Mouse (Mus musculus): ENCODE results near the gene Prtg. TPM values are rescaled to one million over a fixed set of nuclear protein-coding genes. Genes with fewer than 3 reads are reported as not detected.

Prtg gene
- 0.17 and 0.21 TPM in 2 replicates for polyA plus RNA-seq (2015; fragmentation: Nextera tagmentation; extraction: Ambion mirVana)

DNA sequence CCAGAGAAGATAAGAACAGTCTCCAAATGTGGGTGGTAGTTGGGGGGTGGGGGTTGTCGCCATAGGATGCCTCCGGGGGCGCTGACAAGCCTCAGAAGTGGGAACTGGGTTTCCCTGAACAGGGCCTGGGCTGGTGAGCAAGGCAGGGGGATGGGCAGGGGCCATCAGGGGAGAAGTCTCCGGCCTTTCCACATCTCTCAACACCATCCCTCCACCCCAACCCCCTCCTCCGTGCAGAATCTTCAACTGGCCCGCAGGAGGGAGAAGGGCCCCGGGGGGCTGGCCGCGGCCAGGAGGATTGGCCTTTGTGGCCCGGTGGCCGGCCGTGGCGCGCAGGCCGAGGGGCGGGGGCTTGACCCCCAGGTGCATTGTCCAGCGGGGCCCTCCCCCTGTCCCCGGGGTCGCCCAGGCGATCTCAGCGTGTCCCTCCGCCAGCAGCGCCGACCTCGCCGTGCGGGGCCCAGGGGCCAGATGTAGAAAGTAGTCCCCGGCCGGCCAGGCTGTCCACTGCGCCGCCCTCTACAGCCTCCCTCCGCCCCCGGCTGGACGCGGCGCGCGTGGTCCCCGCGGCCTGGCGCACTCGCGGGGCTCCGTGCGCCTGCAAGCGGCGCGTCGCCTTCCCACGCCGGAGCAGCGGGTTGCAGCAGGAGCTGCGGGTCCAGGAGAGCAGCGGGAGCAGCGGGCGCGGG is at the start of gene Prtg:
Gene Prtg, plus strand, starts transcription at position 144 of the 689 bp plus-strand sequence.
- Histone ChIP-seq H3K4me3 (ENCODE audit: low read depth, low read length) (peak within 1 kb of the TSS; percentile 50), H3K27ac (ENCODE audit: low read depth, low read length) (0 out of 2 replicates have a peak within 1 kb of the TSS, but pooled peaks have one; percentile 9), H3K9ac (ENCODE audit: low read depth, low read length) (peak within 1 kb of the TSS; percentile 43; the same call in 1 of the 2 replicates), H3K4me1 (replicated peaks; ENCODE audit: control insufficient read depth, insufficient read depth, low read length) (no peaks in the 10 kb centered on the region), H3K27me3 (replicated peaks; ENCODE audit: control insufficient read depth, insufficient read depth, low read length) (peaks cover 9% of the 10 kb centered on the region), H3K4me2 (replicated peaks; ENCODE audit: low read depth) (peak within 1 kb of the TSS; percentile 89), H3K9me3 (ENCODE audit: control insufficient read depth) (no peaks in the 10 kb centered on the region), H3K36me3 (ENCODE audit: control insufficient read depth, insufficient read depth) (no peaks in the 10 kb centered on the region)
- ATAC-seq = no peak
- peak; percentile 18; the same call in 1 of the 2 replicates for TF ChIP-seq CTCF (IDR thresholded peaks at IDR 0.05; ENCODE audit: low read depth)
- WGBS = 2% methylated on average over 52 of the region's 57 CpGs

DNA sequence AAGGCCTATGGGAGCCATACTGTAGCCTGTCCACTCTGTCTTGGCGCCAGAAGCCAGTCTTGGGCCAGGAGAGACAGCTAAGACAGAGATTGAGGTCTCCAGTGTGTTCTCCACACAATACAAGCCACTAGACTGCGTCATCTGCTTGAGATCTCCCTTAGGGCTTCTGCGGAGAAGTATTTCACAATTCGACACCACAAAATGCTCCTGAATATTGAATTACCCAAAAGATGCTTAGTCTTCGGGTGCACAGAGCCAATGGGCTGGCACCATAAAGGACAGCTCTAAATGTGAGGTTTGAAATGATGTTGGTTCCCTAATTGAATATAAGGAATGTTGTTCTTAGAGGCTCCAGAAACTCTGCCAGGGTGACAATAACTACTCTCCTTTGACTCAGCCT is 49.5 kb upstream of the Prtg start:
- TF ChIP-seq CTCF (IDR thresholded peaks at IDR 0.05; ENCODE audit: low read depth) = no peak
- H3K27me3 ChIP-seq (replicated peaks; ENCODE audit: control insufficient read depth, insufficient read depth, low read length) = no peaks in the 10 kb centered on the region
- no peak overlapping the region for H3K27ac ChIP-seq (ENCODE audit: low read depth, low read length)
- ATAC-seq = no peak
- H3K4me3 ChIP-seq (ENCODE audit: low read depth, low read length) = no peak overlapping the region
- no peaks in the 10 kb centered on the region for H3K36me3 ChIP-seq (ENCODE audit: control insufficient read depth, insufficient read depth)
- no peaks in the 10 kb centered on the region for H3K4me1 ChIP-seq (replicated peaks; ENCODE audit: control insufficient read depth, insufficient read depth, low read length)
- no peaks in the 10 kb centered on the region for H3K9me3 ChIP-seq (ENCODE audit: control insufficient read depth)
- H3K9ac ChIP-seq (ENCODE audit: low read depth, low read length) = no peak overlapping the region
- H3K4me2 ChIP-seq (replicated peaks; ENCODE audit: low read depth) = no peak overlapping the region
- 90% methylated on average over 5 of the region's 5 CpGs for WGBS

DNA sequence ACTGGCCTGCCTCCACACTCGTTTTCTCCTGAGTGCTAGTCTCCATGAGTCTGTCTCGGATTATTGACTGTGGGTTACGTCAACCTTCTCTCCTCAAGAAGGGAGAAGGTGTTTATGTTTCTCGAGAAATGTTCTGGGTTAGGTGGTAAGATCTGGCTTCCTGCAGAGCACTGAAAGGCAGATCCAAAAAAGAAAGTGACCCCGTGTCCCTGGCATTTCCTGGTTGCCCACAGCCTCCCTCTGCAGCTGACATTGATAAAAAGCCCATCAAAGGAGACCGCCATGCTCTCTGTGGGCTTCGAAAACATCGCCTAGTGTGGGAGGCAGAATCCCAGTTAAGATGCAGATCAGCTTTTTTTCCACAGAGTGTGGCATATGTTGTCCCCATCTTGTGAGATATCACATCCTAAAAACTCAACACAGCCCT is 48.0 kb upstream of the Prtg start:
- no peak overlapping the region for H3K27ac ChIP-seq (ENCODE audit: low read depth, low read length)
- H3K4me2 ChIP-seq (replicated peaks; ENCODE audit: low read depth) = no peak overlapping the region
- no peak for ATAC-seq
- no peak overlapping the region for H3K9ac ChIP-seq (ENCODE audit: low read depth, low read length)
- WGBS = 47% methylated on average over 8 of the region's 8 CpGs
- H3K4me3 ChIP-seq (ENCODE audit: low read depth, low read length) = no peak overlapping the region
- no peaks in the 10 kb centered on the region for H3K27me3 ChIP-seq (replicated peaks; ENCODE audit: control insufficient read depth, insufficient read depth, low read length)
- H3K9me3 ChIP-seq (ENCODE audit: control insufficient read depth) = no peaks in the 10 kb centered on the region
- no peak for TF ChIP-seq CTCF (IDR thresholded peaks at IDR 0.05; ENCODE audit: low read depth)
- no peaks in the 10 kb centered on the region for H3K36me3 ChIP-seq (ENCODE audit: control insufficient read depth, insufficient read depth)
- 0 out of 2 replicates have a peak, but pooled peaks cover 3% of the 10 kb centered on the region for H3K4me1 ChIP-seq (replicated peaks; ENCODE audit: control insufficient read depth, insufficient read depth, low read length)

DNA sequence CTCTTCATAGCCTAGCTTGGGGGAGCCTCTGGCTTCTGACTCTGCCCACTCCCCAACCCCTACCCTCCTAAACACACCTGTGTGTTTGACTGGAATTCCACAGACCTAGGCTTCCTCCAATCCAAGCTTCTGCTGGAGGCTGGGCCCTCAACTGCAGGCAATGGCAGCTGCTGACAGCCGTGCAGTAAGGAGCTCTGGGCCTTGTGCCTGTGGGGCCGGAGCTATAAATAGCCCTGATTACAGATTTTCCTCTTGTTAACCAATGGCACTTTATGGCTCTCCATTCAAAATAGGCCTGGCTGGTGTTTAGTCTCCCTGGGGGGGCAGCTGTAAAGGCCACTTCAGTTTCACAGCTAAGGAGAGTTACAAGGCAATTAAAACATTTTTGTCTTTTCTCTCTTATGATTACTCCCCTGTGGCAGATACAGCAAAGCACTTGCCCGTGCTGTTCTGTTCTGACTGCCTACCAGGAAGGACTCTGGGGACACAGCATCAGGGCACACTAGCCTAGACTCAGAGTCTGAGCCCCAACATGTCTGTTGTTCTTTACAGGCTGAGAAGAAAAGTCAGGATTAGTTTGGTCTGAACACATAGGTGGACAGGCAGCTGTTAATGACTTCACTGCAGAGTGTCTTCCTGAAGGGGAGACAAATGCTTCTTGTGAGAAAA is 43.5 kb upstream of the Prtg start:
- Histone ChIP-seq H3K4me2 (replicated peaks; ENCODE audit: low read depth) (no peak overlapping the region), H3K27me3 (replicated peaks; ENCODE audit: control insufficient read depth, insufficient read depth, low read length) (no peaks in the 10 kb centered on the region), H3K27ac (ENCODE audit: low read depth, low read length) (no peak overlapping the region), H3K9ac (ENCODE audit: low read depth, low read length) (no peak overlapping the region), H3K4me1 (replicated peaks; ENCODE audit: control insufficient read depth, insufficient read depth, low read length) (0 out of 2 replicates have a peak, but pooled peaks cover 3% of the 10 kb centered on the region), H3K36me3 (ENCODE audit: control insufficient read depth, insufficient read depth) (no peaks in the 10 kb centered on the region), H3K9me3 (ENCODE audit: control insufficient read depth) (no peaks in the 10 kb centered on the region), H3K4me3 (ENCODE audit: low read depth, low read length) (no peak overlapping the region)
- no peak for ATAC-seq
- 4% methylated on average over 3 of the region's 3 CpGs for WGBS
- no peak for TF ChIP-seq CTCF (IDR thresholded peaks at IDR 0.05; ENCODE audit: low read depth)

DNA sequence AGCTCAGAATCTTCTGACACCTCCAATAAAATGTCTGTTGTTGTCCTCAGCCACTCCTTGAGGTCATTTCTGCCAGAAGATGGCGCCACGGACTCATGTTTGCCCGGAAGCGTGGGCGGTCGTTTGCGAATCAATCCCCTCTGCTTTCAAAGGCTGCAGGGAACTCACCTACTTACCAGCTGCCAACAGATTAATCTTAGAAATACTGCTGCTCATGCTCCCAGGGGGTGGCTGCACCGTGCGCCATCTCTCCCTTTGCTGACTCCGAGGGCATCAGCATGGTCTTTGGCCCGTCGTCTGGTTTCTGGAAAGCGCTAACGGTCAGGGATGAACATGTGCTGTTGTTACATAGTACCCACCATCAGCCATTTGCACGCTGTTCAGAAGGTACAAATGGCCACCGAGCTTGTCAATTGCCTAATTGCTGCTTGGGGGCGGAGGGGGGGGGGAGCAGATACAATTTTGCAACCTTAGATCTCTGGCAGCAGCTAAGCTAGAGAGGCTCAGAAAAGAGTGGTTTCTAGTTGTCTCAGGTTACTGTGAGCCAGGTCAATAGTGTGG is 39.8 kb upstream of the Prtg start:
- Histone ChIP-seq H3K4me2 (replicated peaks; ENCODE audit: low read depth) (peak overlapping the region; percentile 61), H3K4me1 (replicated peaks; ENCODE audit: control insufficient read depth, insufficient read depth, low read length) (0 out of 2 replicates have a peak, but pooled peaks cover 3% of the 10 kb centered on the region), H3K4me3 (ENCODE audit: low read depth, low read length) (peak overlapping the region; percentile 20), H3K9ac (ENCODE audit: low read depth, low read length) (no peak overlapping the region), H3K36me3 (ENCODE audit: control insufficient read depth, insufficient read depth) (no peaks in the 10 kb centered on the region), H3K9me3 (ENCODE audit: control insufficient read depth) (no peaks in the 10 kb centered on the region), H3K27me3 (replicated peaks; ENCODE audit: control insufficient read depth, insufficient read depth, low read length) (no peaks in the 10 kb centered on the region), H3K27ac (ENCODE audit: low read depth, low read length) (no peak overlapping the region)
- peak; percentile 47; the same call in 1 of the 2 replicates for ATAC-seq
- 1% methylated on average over 17 of the region's 17 CpGs for WGBS
- peak; percentile 93 for TF ChIP-seq CTCF (IDR thresholded peaks at IDR 0.05; ENCODE audit: low read depth)

DNA sequence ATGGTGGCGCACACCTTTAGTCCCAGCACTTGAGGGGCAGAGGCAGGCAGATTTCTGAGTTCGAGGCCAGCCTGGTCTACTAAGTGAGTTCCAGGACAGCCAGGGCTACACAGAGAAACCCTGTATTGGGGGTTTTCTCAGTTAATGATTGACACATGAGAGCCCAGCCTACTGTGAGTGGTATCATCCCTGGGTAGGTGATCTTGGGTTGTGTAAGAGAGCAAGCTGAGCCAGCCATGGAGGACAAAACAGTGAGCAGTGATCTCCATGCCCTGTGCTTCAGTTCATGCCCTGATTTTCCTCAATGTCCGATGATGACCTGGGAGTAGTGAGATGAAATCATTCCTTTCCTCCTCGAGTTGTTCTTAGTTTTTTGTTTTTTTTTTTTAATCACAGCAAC is 31.7 kb upstream of the Prtg start:
- Histone ChIP-seq H3K4me1 (replicated peaks; ENCODE audit: control insufficient read depth, insufficient read depth, low read length) (no peaks in the 10 kb centered on the region), H3K9ac (ENCODE audit: low read depth, low read length) (no peak overlapping the region), H3K27me3 (replicated peaks; ENCODE audit: control insufficient read depth, insufficient read depth, low read length) (no peaks in the 10 kb centered on the region), H3K27ac (ENCODE audit: low read depth, low read length) (no peak overlapping the region), H3K4me3 (ENCODE audit: low read depth, low read length) (no peak overlapping the region), H3K9me3 (ENCODE audit: control insufficient read depth) (no peaks in the 10 kb centered on the region), H3K36me3 (ENCODE audit: control insufficient read depth, insufficient read depth) (no peaks in the 10 kb centered on the region), H3K4me2 (replicated peaks; ENCODE audit: low read depth) (no peak overlapping the region)
- ATAC-seq = no peak
- no peak for TF ChIP-seq CTCF (IDR thresholded peaks at IDR 0.05; ENCODE audit: low read depth)
- 83% methylated on average over 4 of the region's 4 CpGs for WGBS
